Mouse (Mus musculus) ES-E14 (cell line): ENCODE data around the gene Adora3. TPM values are rescaled to one million over a fixed set of nuclear protein-coding genes. Genes with fewer than 3 reads are reported as not detected.

ENCODE experiments used
- DNase-seq: peaks from one replicate; pipeline ENCODE4 v3.0.0-alpha.2; 2013; ENCODE audit warnings: low read depth, low spot score
- H3K27ac ChIP-seq: 2 replicates; pipeline ENCODE4 v1.5.1; 2012; ENCODE audit warnings: low read depth, mild to moderate bottlenecking, low read length, moderate library complexity, mixed read lengths; ENCODE audit not compliant: poor library complexity, insufficient read depth, severe bottlenecking
- H3K36me3 ChIP-seq: 2 replicates; pipeline ENCODE4 v1.6.1; 2012; ENCODE audit warnings: mild to moderate bottlenecking, low read length, moderate library complexity, mixed read lengths; ENCODE audit not compliant: control insufficient read depth, poor library complexity, insufficient read depth, severe bottlenecking
- H3K4me1 ChIP-seq, 2 experiments: fragments of 150-350 bp in 1 of 2; sonication (generic) in 1 of 2; 2 replicates each; pipeline ENCODE4 v1.6.1; 2012; ENCODE audit warnings: low read length in 2 of 2, mild to moderate bottlenecking in 1 of 2, mixed read lengths in 1 of 2; ENCODE audit not compliant: control insufficient read depth in 2 of 2, insufficient read depth in 2 of 2, poor library complexity in 1 of 2
- H3K4me3 ChIP-seq, 2 experiments: fragments of 150-350 bp in 1 of 2; sonication (generic) in 1 of 2; 2 replicates each; pipeline ENCODE4 v1.5.1; 2012; ENCODE audit warnings: low read length in 2 of 2, low read depth in 1 of 2, mild to moderate bottlenecking in 1 of 2, mixed read lengths in 1 of 2; ENCODE audit not compliant: insufficient read depth in 1 of 2, poor library complexity in 1 of 2, severe bottlenecking in 1 of 2
- H3K9ac ChIP-seq: 2 replicates; pipeline ENCODE4 v1.6.1; 2012; ENCODE audit warnings: low read depth, mild to moderate bottlenecking, low read length, mixed read lengths; ENCODE audit not compliant: poor library complexity, insufficient read depth, severe bottlenecking
- H3K9me3 ChIP-seq: fragments of 150-350 bp; sonication (generic); 2 replicates; pipeline ENCODE4 v1.6.1; 2012; ENCODE audit warnings: low read depth, mild to moderate bottlenecking, low read length; ENCODE audit not compliant: control insufficient read depth, insufficient read depth
- CHD2 ChIP-seq: IDR thresholded peaks from 2 replicates; pipeline ENCODE4 v1.6.1; 2014; ENCODE audit warnings: mild to moderate bottlenecking, low read depth, low read length, inconsistent platforms
- HCFC1 ChIP-seq: IDR thresholded peaks from 2 replicates; pipeline ENCODE4 v1.6.1; 2012; ENCODE audit warnings: low read length, inconsistent platforms, borderline replicate concordance; ENCODE audit not compliant: insufficient read depth
- MAFK ChIP-seq: IDR thresholded peaks from 2 replicates; pipeline ENCODE4 v1.6.1; 2014; ENCODE audit warnings: mild to moderate bottlenecking, low read depth, low read length, inconsistent platforms; ENCODE audit not compliant: insufficient read depth
- ZC3H11A ChIP-seq: IDR thresholded peaks from 2 replicates; pipeline ENCODE4 v1.6.1; 2012; ENCODE audit warnings: low read depth, mild to moderate bottlenecking, inconsistent platforms, low read length, borderline replicate concordance
- ZNF384 ChIP-seq: IDR thresholded peaks from 2 replicates; pipeline ENCODE4 v1.6.1; 2012; ENCODE audit warnings: low read depth, low read length, inconsistent platforms
- in situ Hi-C, 2 experiments: fragments of 600-800 bp; cut with MboI; formaldehyde crosslinking; loops; one replicate each; pipeline ENCODE4 v1.15.1; 2025; ENCODE audit warnings: low sequenced_read_pairs in 2 of 2, inconsistent platforms in 1 of 2; ENCODE audit not compliant: unreplicated experiment in 2 of 2
- total RNA-seq: library from RNA; depleted of rRNA; stranded (reverse); fragments of 300-350 nt; gene quantifications from 2 replicates; pipeline ENCODE4 v1.2.3, GENCODE M21; 2012

Adora3 gene
- total RNA-seq, 1 experiment, result not detected

GRCm38 (mm10) chr3:105883111-105883510 is 12.5 kb downstream of the Adora3 start:
- Histone ChIP-seq H3K9ac (no peak overlapping the region), H3K4me1 (no peaks in the 10 kb centered on the region), H3K36me3 (no peaks in the 10 kb centered on the region), H3K4me3 (no peak overlapping the region), H3K27ac (no peak overlapping the region), H3K9me3 (no peaks in the 10 kb centered on the region)
- in situ Hi-C loops, result no loop called here
- TF ChIP-seq MAFK (no peak), CHD2 (no peak), ZC3H11A (no peak), ZNF384 (no peak), HCFC1 (no peak)
- no peak for DNase-seq

- in situ Hi-C loops, result no loop called here
- Histone ChIP-seq H3K36me3 (no peaks in the 10 kb centered on the region), H3K9ac (no peak overlapping the region), H3K4me1 (peaks cover 3 to 4% of the 10 kb centered on the region in 2 experiments; a peak in 3 of 4 replicates), H3K4me3 (no peak overlapping the region), H3K27ac (no peak overlapping the region), H3K9me3 (no peaks in the 10 kb centered on the region)
- TF ChIP-seq ZC3H11A, result no peak
- no peak for TF ChIP-seq HCFC1
- no peak for DNase-seq
Measured at GRCm38 (mm10) chr3:105888961-105889360, 18.3 kb downstream of the Adora3 start.

GRCm38 (mm10) chr3:105890220-105890619 is 19.6 kb downstream of the Adora3 start:
- Histone ChIP-seq H3K9me3 (no peaks in the 10 kb centered on the region), H3K4me1 (peaks cover 3 to 6% of the 10 kb centered on the region in 2 experiments; a peak in 3 of 4 replicates), H3K9ac (no peak overlapping the region), H3K4me3 (no peak overlapping the region), H3K36me3 (no peaks in the 10 kb centered on the region), H3K27ac (no peak overlapping the region)
- DNase-seq, result no peak
- TF ChIP-seq ZNF384 (no peak), HCFC1 (no peak), CHD2 (no peak), ZC3H11A (no peak), MAFK (no peak)
- in situ Hi-C loops, result no loop called here

- H3K36me3 ChIP-seq, result no peaks in the 10 kb centered on the region
- no peak for DNase-seq
- no peak overlapping the region for H3K27ac ChIP-seq
Measured at GRCm38 (mm10) chr3:105891141-105891540, 20.5 kb downstream of the Adora3 start.

More at GRCm38 (mm10) chr3:105891141-105891540, 20.5 kb downstream of the Adora3 start:
- no peaks in the 10 kb centered on the region for H3K9me3 ChIP-seq
- no peak overlapping the region for H3K4me3 ChIP-seq
- no peak overlapping the region for H3K9ac ChIP-seq
- peaks cover 3 to 6% of the 10 kb centered on the region in 2 experiments; a peak in 3 of 4 replicates for H3K4me1 ChIP-seq
- TF ChIP-seq ZNF384 (no peak), MAFK (no peak), HCFC1 (no peak), ZC3H11A (no peak), CHD2 (no peak)
- in situ Hi-C loops, result no loop called here
